Mouse (Mus musculus) G1E (cell line): ENCODE data around the gene Cd3eap.

ENCODE experiments used
- CTCF ChIP-seq: IDR thresholded peaks from 2 replicates; pipeline ENCODE4 v1.5.1; 2012; ENCODE audit warnings: low read depth, low read length, inconsistent platforms, mixed read lengths
- TAL1 ChIP-seq: conservative IDR thresholded peaks from 2 replicates; pipeline ENCODE4 v1.6.1; 2012; ENCODE audit warnings: low read depth, low read length, inconsistent platforms, mixed read lengths

DNA sequence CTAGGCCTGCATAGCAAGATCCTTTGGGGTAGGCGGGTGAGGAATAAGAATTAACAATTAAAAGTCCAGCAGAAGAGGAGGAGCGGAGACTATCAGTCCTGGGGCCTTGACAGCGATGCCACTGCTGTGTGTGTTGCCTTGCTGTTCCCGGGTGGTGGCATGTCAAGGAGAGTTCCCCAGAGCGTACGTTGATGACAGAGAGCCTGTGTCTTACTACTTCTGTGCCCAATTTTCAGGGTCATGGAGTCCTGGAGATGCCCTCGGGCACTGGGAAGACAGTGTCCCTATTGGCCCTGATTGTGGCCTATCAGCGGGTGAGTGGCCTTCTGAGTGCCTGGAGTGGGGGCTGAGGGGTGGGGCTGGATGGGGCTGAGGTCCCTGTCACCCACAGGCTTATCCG is 24.4 kb upstream of the Cd3eap start:
- TF ChIP-seq CTCF (no peak), TAL1 (no peak)
